Mouse (Mus musculus): Measurements from ENCODE around the gene Slco2a1.

DNA sequence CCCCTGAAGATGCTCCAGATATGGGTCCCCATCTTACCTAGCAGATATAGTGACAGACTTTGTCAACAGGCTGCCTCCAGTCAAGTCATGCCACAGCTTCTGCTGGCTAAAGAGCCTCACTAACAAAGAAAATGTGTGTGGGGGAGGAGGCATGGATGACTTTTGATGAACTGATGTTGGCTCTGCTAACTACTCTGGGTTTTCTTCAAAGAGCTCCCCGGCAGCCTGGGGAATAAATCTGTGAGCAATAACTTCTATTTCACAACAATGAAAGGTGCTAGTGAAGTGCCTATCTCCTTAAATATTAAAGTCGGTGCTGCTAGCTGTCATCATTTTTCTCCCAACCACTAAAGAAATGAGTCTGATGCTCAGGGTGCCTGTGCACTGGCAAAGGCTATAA lies 72.0 kb downstream of the Slco2a1 start:
- TF ChIP-seq POLR2A (IDR thresholded peaks at IDR 0.05; ENCODE audit: borderline replicate concordance, low read depth, low read length), result no peak
- TF ChIP-seq CTCF (IDR thresholded peaks at IDR 0.05; ENCODE audit: low read depth, low read length), result no peak
